11 mouse cellular contexts compared by ENCODE assay signal in the genomic region with DNA sequence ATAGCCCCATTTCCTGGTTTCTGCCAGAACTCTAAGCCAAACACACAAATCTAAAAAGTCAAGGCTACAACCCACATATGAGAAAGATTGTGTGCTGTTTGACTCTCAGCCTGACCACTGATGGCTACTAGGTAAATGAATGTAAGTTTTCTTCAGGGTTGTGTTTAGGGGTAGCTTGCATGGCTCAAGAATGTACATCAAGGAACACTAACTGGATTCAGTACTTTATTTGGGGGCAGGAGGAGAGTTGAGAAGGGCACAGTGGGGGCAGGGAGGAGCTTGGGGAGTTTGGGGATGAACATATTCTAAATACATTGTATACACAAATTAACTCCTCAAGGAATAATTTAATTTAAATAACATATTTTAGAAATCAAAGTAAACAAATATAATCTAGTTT.
DNase-seq lines count a peak whose midpoint lies in the region; ATAC-seq and TF ChIP-seq lines count a peak whose summit lies in the region.
"Had no signal": no experiment of that assay in that cellular context is flagged by ENCODE, and none has a peak within 500 bp of the region (broad histone marks: within the 10 kb centered on the region; RNA-seq: fewer than 3 reads in every experiment).

No protein-coding gene starts in this region.

- no peak overlapping the region for H3K4me3 ChIP-seq in heart, embryonic 14.5 days (ENCODE audit: control insufficient read depth in 1 of 2, insufficient read depth in 1 of 2, low read depth in 1 of 2, low read length in 2 of 2)
- H3K4me3 ChIP-seq in cortical plate, adult 2 months (ENCODE audit: insufficient read depth, low read length), result peak overlapping the region; percentile 65; the same call in 1 of the 2 replicates
- H3K4me3 ChIP-seq in forebrain, embryonic 15.5 days, result peak overlapping the region; percentile 33
- peak overlapping the region; percentile 46; the same call in 1 of the 2 replicates for H3K4me3 ChIP-seq in midbrain, embryonic 10.5 days
- H3K4me3 ChIP-seq in gastrocnemius, adult 2 months, result no peak overlapping the region
- H3K4me3 ChIP-seq: liver, embryonic 13.5 days had no signal

- peak overlapping the region; percentile 18; the same call in 1 of the 2 replicates for H3K4me2 ChIP-seq in heart, embryonic 14.5 days (ENCODE audit: low read length)
- peak overlapping the region; percentile 47 for H3K4me2 ChIP-seq in forebrain, embryonic 15.5 days (replicated peaks)
- H3K4me2 ChIP-seq: liver, embryonic 13.5 days had no signal

- no peaks in the 10 kb centered on the region for H3K9me3 ChIP-seq in heart, embryonic 14.5 days (ENCODE audit: control insufficient read depth, low read length)
- H3K9me3 ChIP-seq in forebrain, embryonic 15.5 days, result no peaks in the 10 kb centered on the region
- peaks cover 4% of the 10 kb centered on the region; the same call in 1 of the 2 replicates for H3K9me3 ChIP-seq in midbrain, embryonic 10.5 days (replicated peaks)
- H3K9me3 ChIP-seq: liver, embryonic 13.5 days had no signal

- no peaks in the 10 kb centered on the region for H3K4me1 ChIP-seq in heart, embryonic 14.5 days (ENCODE audit: control insufficient read depth in 2 of 2, insufficient read depth in 2 of 2, low read length in 2 of 2)
- H3K4me1 ChIP-seq in cortical plate, adult 2 months (ENCODE audit: control insufficient read depth, insufficient read depth, low read length), result no peaks in the 10 kb centered on the region
- H3K4me1 ChIP-seq in forebrain, embryonic 15.5 days, result no peaks in the 10 kb centered on the region
- H3K4me1 ChIP-seq in midbrain, embryonic 10.5 days, result no peaks in the 10 kb centered on the region
- H3K4me1 ChIP-seq: liver, embryonic 13.5 days had no signal

- TF ChIP-seq POLR2A in cortical plate, adult 2 months (IDR thresholded peaks at IDR 0.05; ENCODE audit: extremely low read depth, insufficient read depth, low read length), result no peak

- H3K36me3 ChIP-seq in heart, embryonic 14.5 days (ENCODE audit: control insufficient read depth, insufficient read depth, low read length), result no peaks in the 10 kb centered on the region
- peaks cover 3% of the 10 kb centered on the region for H3K36me3 ChIP-seq in forebrain, embryonic 15.5 days
- H3K36me3 ChIP-seq in midbrain, embryonic 10.5 days, result peaks cover 18% of the 10 kb centered on the region
- H3K36me3 ChIP-seq: liver, embryonic 13.5 days had no signal

- TF ChIP-seq CTCF in cortical plate, adult 2 months (IDR thresholded peaks at IDR 0.05; ENCODE audit: extremely low read depth, insufficient read depth, low read length), result no peak
- no peak for TF ChIP-seq CTCF in gastrocnemius, adult 2 months (IDR thresholded peaks at IDR 0.05)

- DNase-seq in heart, adult 9 months (ENCODE audit: low spot score in 2 of 2), result no peak
- DNase-seq in midbrain, embryonic 10.5 days (ENCODE audit: low spot score), result no peak
- no peak for DNase-seq in gastrocnemius, adult 2 months
- no peak for DNase-seq in ovary, postnatal 36 days (ENCODE audit: low spot score)
- no peak for DNase-seq in thymus, postnatal 0 days (ENCODE audit: low spot score)
- DNase-seq: adrenal gland, postnatal 25 days; liver, embryonic 13.5 days; right cerebral cortex, adult 18-20 months had no signal

- no peaks in the 10 kb centered on the region for H3K27me3 ChIP-seq in heart, embryonic 14.5 days (ENCODE audit: control insufficient read depth, insufficient read depth, low read length)
- no peaks in the 10 kb centered on the region for H3K27me3 ChIP-seq in forebrain, embryonic 15.5 days
- no peaks in the 10 kb centered on the region for H3K27me3 ChIP-seq in midbrain, embryonic 10.5 days (ENCODE audit: low read depth, poor library complexity, severe bottlenecking)
- H3K27me3 ChIP-seq: liver, embryonic 13.5 days had no signal

- H3K27ac ChIP-seq in heart, embryonic 14.5 days (replicated peaks in 1 of 2; ENCODE audit: control insufficient read depth in 1 of 2, insufficient read depth in 1 of 2, low read depth in 2 of 2, low read length in 2 of 2), result no peak overlapping the region
- no peak overlapping the region for H3K27ac ChIP-seq in cortical plate, adult 2 months (ENCODE audit: insufficient read depth, low read length)
- no peak overlapping the region for H3K27ac ChIP-seq in forebrain, embryonic 15.5 days (replicated peaks)
- H3K27ac ChIP-seq in midbrain, embryonic 10.5 days (replicated peaks), result no peak overlapping the region
- no peak overlapping the region for H3K27ac ChIP-seq in gastrocnemius, adult 2 months
- H3K27ac ChIP-seq: liver, embryonic 13.5 days had no signal

- H3K9ac ChIP-seq in heart, embryonic 14.5 days (ENCODE audit: low read length), result no peak overlapping the region
- peak overlapping the region; percentile 19; the same call in 1 of the 2 replicates for H3K9ac ChIP-seq in forebrain, embryonic 15.5 days (replicated peaks)
- H3K9ac ChIP-seq: liver, embryonic 13.5 days had no signal

- intact Hi-C loops in gastrocnemius, adult 2 months (cut with DNase I), result no loop called here

- no peak for ATAC-seq in heart, embryonic 14.5 days (ENCODE audit: insufficient number of reproducible peaks, insufficient read depth, low FRiP score, low read depth)
- 0 out of 2 replicates have a peak, but pooled peaks have one; percentile 60 for ATAC-seq in forebrain, embryonic 15.5 days (replicated peaks)

Comparison
In these comparisons a context has a peak if more than half of its experiments do, and no peak if none do; other contexts are left out.
1. H3K4me3 ChIP-seq: peak in cortical plate, adult 2 months (single experiment), forebrain, embryonic 15.5 days (single experiment) and midbrain, embryonic 10.5 days (single experiment); none in heart, embryonic 14.5 days (0 of 2) and gastrocnemius, adult 2 months (single experiment).